Mouse (Mus musculus): ENCODE measurements around the gene Ppm1h. TPM values are rescaled to one million over a fixed set of nuclear protein-coding genes. Genes with fewer than 3 reads are reported as not detected.

Ppm1h gene
- total and polyA plus RNA-seq, 2 experiments from 2014 or later = 50.3 to 60.2 TPM

- Histone ChIP-seq H3K9me3 (ENCODE audit: low read length) (no peaks in the 10 kb centered on the region), H3K27me3 (ENCODE audit: insufficient read depth, low read length) (no peaks in the 10 kb centered on the region), H3K4me3 (ENCODE audit: low read length) (no peak overlapping the region), H3K36me3 (ENCODE audit: insufficient read depth, low read length) (no peaks in the 10 kb centered on the region), H3K4me1 (ENCODE audit: insufficient read depth, low read length) (0 out of 2 replicates have a peak, but pooled peaks cover 3% of the 10 kb centered on the region), H3K9ac (replicated peaks; ENCODE audit: low read length) (no peak overlapping the region), H3K27ac (no peak overlapping the region), H3K4me2 (ENCODE audit: low read depth, low read length) (peak overlapping the region; percentile 18; the same call in 1 of the 2 replicates)
- 38% methylated on average over 30 of the region's 30 CpGs for WGBS
- ATAC-seq = 0 out of 2 replicates have a peak, but pooled peaks have one; percentile 28
- peak; percentile 51 for TF ChIP-seq CTCF (IDR thresholded peaks at IDR 0.05; ENCODE audit: low read depth)
- peak; percentile 28 for DNase-seq (ENCODE audit: low spot score)
These were observed 123.7 kb downstream of the Ppm1h start for GRCm38 (mm10) chr10:122802218-122802617.

GRCm38 (mm10) chr10:122802901-122803300 lies 124.3 kb downstream of the Ppm1h start:
- no peaks in the 10 kb centered on the region for H3K9me3 ChIP-seq (ENCODE audit: low read length)
- H3K4me2 ChIP-seq (ENCODE audit: low read depth, low read length) = no peak overlapping the region
- TF ChIP-seq CTCF (IDR thresholded peaks at IDR 0.05; ENCODE audit: low read depth) = no peak
- H3K4me3 ChIP-seq (ENCODE audit: low read length) = no peak overlapping the region
- peaks cover 9% of the 10 kb centered on the region; the same call in 1 of the 2 replicates for H3K4me1 ChIP-seq (ENCODE audit: insufficient read depth, low read length)
- DNase-seq (ENCODE audit: low spot score) (no peak), ATAC-seq (0 out of 2 replicates have a peak, but pooled peaks have one; percentile 13)
- whole genome bisulfite sequencing = 44% methylated on average over 7 of the region's 7 CpGs
- no peak overlapping the region for H3K9ac ChIP-seq (replicated peaks; ENCODE audit: low read length)
- H3K36me3 ChIP-seq (ENCODE audit: insufficient read depth, low read length) = no peaks in the 10 kb centered on the region
- no peak overlapping the region for H3K27ac ChIP-seq
- no peaks in the 10 kb centered on the region for H3K27me3 ChIP-seq (ENCODE audit: insufficient read depth, low read length)

- H3K27me3 ChIP-seq (ENCODE audit: insufficient read depth, low read length) = no peaks in the 10 kb centered on the region
- no peak overlapping the region for H3K4me3 ChIP-seq (ENCODE audit: low read length)
- no peak overlapping the region for H3K9ac ChIP-seq (replicated peaks; ENCODE audit: low read length)
- ATAC-seq = 0 out of 2 replicates have a peak, but pooled peaks have one; percentile 16
- DNase-seq (ENCODE audit: low spot score) = peak; percentile 89
- TF ChIP-seq CTCF (IDR thresholded peaks at IDR 0.05; ENCODE audit: low read depth) = peak; percentile 84
- H3K4me1 ChIP-seq (ENCODE audit: insufficient read depth, low read length) = peaks cover 10% of the 10 kb centered on the region; the same call in 1 of the 2 replicates
- H3K4me2 ChIP-seq (ENCODE audit: low read depth, low read length) = no peak overlapping the region
- H3K27ac ChIP-seq = no peak overlapping the region
- 10% methylated on average over 7 of the region's 7 CpGs for WGBS
- no peaks in the 10 kb centered on the region for H3K36me3 ChIP-seq (ENCODE audit: insufficient read depth, low read length)
- H3K9me3 ChIP-seq (ENCODE audit: low read length) = no peaks in the 10 kb centered on the region
These were observed 125.3 kb downstream of the Ppm1h start for GRCm38 (mm10) chr10:122803906-122804305.

GRCm38 (mm10) chr10:122805866-122806265 lies 127.3 kb downstream of the Ppm1h start:
- WGBS = 77% methylated on average over 2 of the region's 2 CpGs

GRCm38 (mm10) chr10:122807127-122808105 lies 128.9 kb downstream of the Ppm1h start:
- DNase-seq (ENCODE audit: low spot score) (peak; percentile 89), ATAC-seq (peak; percentile 43)
- Histone ChIP-seq H3K4me3 (ENCODE audit: low read length) (no peak overlapping the region), H3K4me2 (ENCODE audit: low read depth, low read length) (no peak overlapping the region), H3K36me3 (ENCODE audit: insufficient read depth, low read length) (no peaks in the 10 kb centered on the region), H3K9me3 (ENCODE audit: low read length) (no peaks in the 10 kb centered on the region), H3K4me1 (ENCODE audit: insufficient read depth, low read length) (peaks cover 7% of the 10 kb centered on the region; the same call in 1 of the 2 replicates), H3K9ac (replicated peaks; ENCODE audit: low read length) (no peak overlapping the region), H3K27ac (peak overlapping the region; percentile 60), H3K27me3 (ENCODE audit: insufficient read depth, low read length) (no peaks in the 10 kb centered on the region)
- 23% methylated on average over 9 of the region's 9 CpGs for WGBS
- peak; percentile 89 for TF ChIP-seq CTCF (IDR thresholded peaks at IDR 0.05; ENCODE audit: low read depth)

More at GRCm38 (mm10) chr10:122805866-122806265, 127.3 kb downstream of the Ppm1h start:
- ATAC-seq (no peak), DNase-seq (ENCODE audit: low spot score) (no peak)
- TF ChIP-seq CTCF (IDR thresholded peaks at IDR 0.05; ENCODE audit: low read depth) = no peak
- H3K4me1 ChIP-seq (ENCODE audit: insufficient read depth, low read length) = peaks cover 10% of the 10 kb centered on the region; the same call in 1 of the 2 replicates
- H3K36me3 ChIP-seq (ENCODE audit: insufficient read depth, low read length) = no peaks in the 10 kb centered on the region
- H3K27me3 ChIP-seq (ENCODE audit: insufficient read depth, low read length) = no peaks in the 10 kb centered on the region
- H3K9me3 ChIP-seq (ENCODE audit: low read length) = no peaks in the 10 kb centered on the region
- no peak overlapping the region for H3K27ac ChIP-seq
- no peak overlapping the region for H3K9ac ChIP-seq (replicated peaks; ENCODE audit: low read length)
- no peak overlapping the region for H3K4me3 ChIP-seq (ENCODE audit: low read length)
- H3K4me2 ChIP-seq (ENCODE audit: low read depth, low read length) = no peak overlapping the region

- ATAC-seq = no peak
- DNase-seq (ENCODE audit: low spot score) = no peak
- whole genome bisulfite sequencing = 42% methylated on average over 4 of the region's 4 CpGs
- Histone ChIP-seq H3K27ac (0 out of 2 replicates have a peak overlapping the region, but pooled peaks have one; percentile 60), H3K27me3 (ENCODE audit: insufficient read depth, low read length) (no peaks in the 10 kb centered on the region), H3K4me2 (ENCODE audit: low read depth, low read length) (no peak overlapping the region), H3K4me3 (ENCODE audit: low read length) (no peak overlapping the region), H3K36me3 (ENCODE audit: insufficient read depth, low read length) (no peaks in the 10 kb centered on the region), H3K9ac (replicated peaks; ENCODE audit: low read length) (no peak overlapping the region), H3K9me3 (ENCODE audit: low read length) (no peaks in the 10 kb centered on the region), H3K4me1 (ENCODE audit: insufficient read depth, low read length) (peaks cover 7% of the 10 kb centered on the region; the same call in 1 of the 2 replicates)
- no peak for TF ChIP-seq CTCF (IDR thresholded peaks at IDR 0.05; ENCODE audit: low read depth)
These were observed 129.6 kb downstream of the Ppm1h start for GRCm38 (mm10) chr10:122808186-122808585.

All from hindbrain, postnatal 0 days (tissue).